Mouse (Mus musculus): ENCODE measurements at regions not wholly inside any gene's neighbourhood (a gene's known extent, or its start where the extent isn't known, plus 50 kb on each side); places are given as distances from the start of the nearest gene placed in this dataset.

DNA sequence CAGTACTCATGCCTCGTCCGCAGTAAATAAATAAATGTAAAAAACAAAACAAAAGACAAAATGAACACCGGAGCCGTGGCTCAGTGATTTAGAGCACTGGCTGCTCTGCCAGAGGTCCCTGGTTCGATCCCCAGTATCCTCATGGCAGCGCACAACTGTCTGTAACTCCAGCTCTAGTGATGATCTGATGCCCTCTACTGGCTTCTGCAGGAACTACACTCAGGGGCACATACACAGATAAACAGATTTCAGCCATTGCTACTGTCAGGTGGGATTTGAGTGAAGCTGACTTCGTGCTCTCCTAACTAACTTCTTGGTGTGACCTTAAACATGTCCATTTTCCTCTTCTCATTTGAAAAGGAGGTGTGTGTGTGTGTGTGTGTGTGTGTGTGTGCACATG, 82.8 kb upstream of the Vrk1 start:
- TF ChIP-seq CTCF (IDR thresholded peaks at IDR 0.05; ENCODE audit: low read depth) = peak; percentile 61
- no peak for TF ChIP-seq EP300 (IDR thresholded peaks at IDR 0.05; ENCODE audit: low read depth)

Measured in liver, embryonic 14.5 days (tissue).